Mouse (Mus musculus) bone marrow macrophage, adult 2 months (primary cell): ENCODE results near the gene Rapgef4.

Experiments used
- CTCF ChIP-seq: IDR thresholded peaks from 2 replicates; pipeline ENCODE4 v1.5.1; 2012; ENCODE audit warnings: low read depth, mild to moderate bottlenecking, low read length, moderate library complexity
- POLR2A ChIP-seq: IDR thresholded peaks from 2 replicates; pipeline ENCODE4 v1.6.1; 2012; ENCODE audit warnings: mild to moderate bottlenecking, low read depth, low read length, borderline replicate concordance

GRCm38 (mm10) chr2:72222736-72223455 is 241.9 kb downstream of the Rapgef4 start:
- TF ChIP-seq POLR2A (no peak), CTCF (no peak)
